Mouse (Mus musculus) hindbrain, postnatal 0 days (tissue): ENCODE results near the gene Arl10. TPM values are rescaled to one million over a fixed set of nuclear protein-coding genes. Genes with fewer than 3 reads are reported as not detected.

Experiments used
- ATAC-seq: fragments of 200-750 bp; cut with Nextera tagmentation; 2 replicates; pipeline ENCODE4 v1.8.0; 2017; ENCODE audit warnings: mild to moderate bottlenecking, moderate TSS enrichment, moderate library complexity
- DNase-seq: peaks from one replicate; pipeline ENCODE4 v3.0.0-alpha.2; 2015; ENCODE audit warnings: low spot score
- H3K27ac ChIP-seq: fragments of 300-500 bp; sonication (generic); 2 replicates; pipeline ENCODE4 v1.5.1; 2014; ENCODE audit warnings: mild to moderate bottlenecking
- H3K27me3 ChIP-seq: fragments of 300-500 bp; sonication (generic); 2 replicates; pipeline ENCODE4 v1.6.1; 2014; ENCODE audit warnings: low read length, mixed read lengths; ENCODE audit not compliant: insufficient read depth
- H3K36me3 ChIP-seq: fragments of 300-500 bp; sonication (generic); 2 replicates; pipeline ENCODE4 v1.6.1; 2014; ENCODE audit warnings: low read length, mixed read lengths; ENCODE audit not compliant: insufficient read depth
- H3K4me1 ChIP-seq: fragments of 300-500 bp; sonication (generic); 2 replicates; pipeline ENCODE4 v1.6.1; 2014; ENCODE audit warnings: antibody characterized with exemption, low read length, mixed read lengths; ENCODE audit not compliant: insufficient read depth
- H3K4me2 ChIP-seq: fragments of 300-500 bp; sonication (generic); 2 replicates; pipeline ENCODE4 v1.6.1; 2014; ENCODE audit warnings: low read depth, mild to moderate bottlenecking, low read length, moderate library complexity, mixed read lengths
- H3K4me3 ChIP-seq: fragments of 300-500 bp; sonication (generic); 2 replicates; pipeline ENCODE4 v1.5.1; 2014; ENCODE audit warnings: low read length
- H3K9ac ChIP-seq: fragments of 300-500 bp; sonication (generic); replicated peaks from 2 replicates; pipeline ENCODE4 v1.6.1; 2014; ENCODE audit warnings: mild to moderate bottlenecking, low read length, moderate library complexity, mixed read lengths
- H3K9me3 ChIP-seq: fragments of 300-500 bp; sonication (generic); 2 replicates; pipeline ENCODE4 v1.6.1; 2016; ENCODE audit warnings: low read length, mixed read lengths
- CTCF ChIP-seq: IDR thresholded peaks from 2 replicates; pipeline ENCODE4 v1.5.1; 2016; ENCODE audit warnings: antibody characterized with exemption, control low read depth, low read depth
- WGBS: fragments of 180-500 bp; shearing (Covaris S2); extraction: QIAGEN DNeasy Blood & Tissue Kit; methylation state at CpG from one replicate; pipeline ENCODE4 v1.1.7; 2014; 5-methylcytosine and 5-hydroxymethylcytosine counted together
- polyA plus RNA-seq: library from polyadenylated mRNA; unstranded; fragments of >200 nt; fragmentation: Nextera tagmentation; extraction: Ambion mirVana; gene quantifications from 2 replicates; pipeline ENCODE4 v1.2.1, GENCODE M21; 2015
- total RNA-seq: library from RNA; depleted of rRNA; stranded (reverse); fragments of >200 nt; gene quantifications from 2 replicates; pipeline ENCODE4 v1.2.3, GENCODE M21; 2014

The Arl10 gene
- total and polyA plus RNA-seq, 2 experiments from 2014 or later: 69.7 to 159 TPM

GRCm38 (mm10) chr13:54559656-54560055 lies 15.2 kb upstream of the Arl10 start:
- TF ChIP-seq CTCF: no peak
- H3K4me3 ChIP-seq: no peak overlapping the region
- H3K9me3 ChIP-seq: no peaks in the 10 kb centered on the region
- H3K36me3 ChIP-seq: peaks cover 73% of the 10 kb centered on the region
- 86% methylated on average over 2 of the region's 2 CpGs for WGBS
- ATAC-seq (no peak), DNase-seq (no peak)
- H3K27me3 ChIP-seq: no peaks in the 10 kb centered on the region
- H3K4me1 ChIP-seq: peaks cover 5% of the 10 kb centered on the region; the same call in 1 of the 2 replicates
- H3K27ac ChIP-seq: no peak overlapping the region
- no peak overlapping the region for H3K4me2 ChIP-seq
- no peak overlapping the region for H3K9ac ChIP-seq

- DNase-seq (no peak), ATAC-seq (no peak)
- Histone ChIP-seq H3K4me3 (no peak overlapping the region), H3K4me2 (no peak overlapping the region), H3K27ac (no peak overlapping the region), H3K36me3 (peaks cover 72% of the 10 kb centered on the region), H3K9ac (no peak overlapping the region), H3K4me1 (peaks cover 5% of the 10 kb centered on the region; the same call in 1 of the 2 replicates), H3K9me3 (no peaks in the 10 kb centered on the region), H3K27me3 (no peaks in the 10 kb centered on the region)
- 92% methylated on average over 7 of the region's 7 CpGs for whole genome bisulfite sequencing
- TF ChIP-seq CTCF: no peak
Measured at GRCm38 (mm10) chr13:54560608-54561007, 14.2 kb upstream of the Arl10 start.

GRCm38 (mm10) chr13:54562562-54562961 lies 12.3 kb upstream of the Arl10 start:
- ATAC-seq (no peak), DNase-seq (no peak)
- no peak overlapping the region for H3K27ac ChIP-seq
- 72% methylated on average over 7 of the region's 7 CpGs for WGBS
- peaks cover 53% of the 10 kb centered on the region for H3K36me3 ChIP-seq
- H3K4me1 ChIP-seq: peaks cover 5% of the 10 kb centered on the region; the same call in 1 of the 2 replicates
- H3K27me3 ChIP-seq: no peaks in the 10 kb centered on the region
- H3K4me3 ChIP-seq: no peak overlapping the region
- H3K9ac ChIP-seq: no peak overlapping the region
- TF ChIP-seq CTCF: no peak
- no peak overlapping the region for H3K4me2 ChIP-seq
- no peaks in the 10 kb centered on the region for H3K9me3 ChIP-seq

- peak overlapping the region; percentile 89 for H3K27ac ChIP-seq
- H3K4me1 ChIP-seq: peaks cover 5% of the 10 kb centered on the region; the same call in 1 of the 2 replicates
- DNase-seq (peak; percentile 59), ATAC-seq (peak; percentile 77)
- no peaks in the 10 kb centered on the region for H3K9me3 ChIP-seq
- no peak for TF ChIP-seq CTCF
- peak overlapping the region; percentile 79 for H3K4me2 ChIP-seq
- WGBS: 10% methylated on average over 45 of the region's 45 CpGs
- peak overlapping the region; percentile 96 for H3K9ac ChIP-seq
- peaks cover 34% of the 10 kb centered on the region for H3K36me3 ChIP-seq
- H3K27me3 ChIP-seq: no peaks in the 10 kb centered on the region
- H3K4me3 ChIP-seq: peak overlapping the region; percentile 95
Measured at GRCm38 (mm10) chr13:54564232-54565200, 10.3 kb upstream of the Arl10 start.

GRCm38 (mm10) chr13:54565201-54565581 lies 9.6 kb upstream of the Arl10 start, which contains the start of gene 4833439L19Rik:
TSS of gene 4833439L19Rik (minus strand) at chr13:54565435.
- H3K4me2 ChIP-seq: peak within 1 kb of the TSS; percentile 79
- peaks cover 27% of the 10 kb centered on the region for H3K36me3 ChIP-seq
- DNase-seq (peak; percentile 98), ATAC-seq (peak; percentile 98)
- H3K27me3 ChIP-seq: no peaks in the 10 kb centered on the region
- peaks cover 5% of the 10 kb centered on the region; the same call in 1 of the 2 replicates for H3K4me1 ChIP-seq
- TF ChIP-seq CTCF: no peak
- peak within 1 kb of the TSS; percentile 95 for H3K4me3 ChIP-seq
- peak within 1 kb of the TSS; percentile 89 for H3K27ac ChIP-seq
- WGBS: under 1% methylated on average over 25 of the region's 27 CpGs
- H3K9ac ChIP-seq: peak within 1 kb of the TSS; percentile 96
- H3K9me3 ChIP-seq: no peaks in the 10 kb centered on the region

GRCm38 (mm10) chr13:54565594-54566345 lies 9.0 kb upstream of the Arl10 start:
- peak overlapping the region; percentile 79 for H3K4me2 ChIP-seq
- DNase-seq (peak; percentile 57), ATAC-seq (peak; percentile 59)
- peak overlapping the region; percentile 95 for H3K4me3 ChIP-seq
- peak overlapping the region; percentile 96; the same call in 1 of the 2 replicates for H3K9ac ChIP-seq
- H3K9me3 ChIP-seq: no peaks in the 10 kb centered on the region
- peaks cover 21% of the 10 kb centered on the region for H3K36me3 ChIP-seq
- no peaks in the 10 kb centered on the region for H3K27me3 ChIP-seq
- H3K4me1 ChIP-seq: peaks cover 5% of the 10 kb centered on the region; the same call in 1 of the 2 replicates
- WGBS: 41% methylated on average over 8 of the region's 8 CpGs
- H3K27ac ChIP-seq: peak overlapping the region; percentile 89; the same call in 1 of the 2 replicates
- peak; percentile 64 for TF ChIP-seq CTCF
